Mouse (Mus musculus): ENCODE data around the gene Fat2. TPM values are rescaled to one million over a fixed set of nuclear protein-coding genes. Genes with fewer than 3 reads are reported as not detected.

Fat2 gene
- polyA plus RNA-seq, 1 experiment from 2014 or later, result 0.05 TPM

DNA sequence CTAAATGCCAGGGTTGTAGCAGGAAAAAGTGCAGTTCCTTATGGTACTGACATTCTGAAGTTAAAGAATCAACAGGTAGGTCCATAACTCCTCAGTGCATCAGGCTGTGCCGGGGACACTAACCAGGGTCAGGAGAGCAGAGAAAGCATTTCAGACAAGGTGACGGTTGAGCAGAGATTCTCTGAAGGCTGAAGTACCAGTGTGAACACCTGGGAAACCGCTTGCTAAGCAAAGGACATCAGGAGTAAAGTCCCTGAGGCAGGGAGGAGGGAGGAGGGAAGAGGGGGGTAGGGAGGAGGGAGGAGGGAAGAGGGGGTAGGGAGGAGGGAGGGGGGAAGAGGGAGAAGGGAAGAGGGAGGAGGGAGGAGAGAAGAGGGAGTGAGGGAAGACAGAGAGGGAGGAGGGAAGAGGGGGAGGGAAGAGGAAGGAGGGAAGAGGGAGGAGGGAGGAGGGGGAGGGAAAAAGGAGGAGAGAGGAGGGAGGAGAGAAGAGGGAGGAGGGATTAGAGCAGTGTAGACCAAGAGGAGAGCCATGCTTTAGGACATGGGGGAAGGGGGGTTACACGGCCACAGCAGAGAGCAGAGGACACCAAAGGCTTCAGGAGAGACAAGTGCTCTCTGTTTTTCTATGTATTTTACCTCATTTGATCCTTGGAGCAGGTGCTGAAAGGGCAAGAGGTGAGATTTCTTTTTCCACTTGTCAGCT is 32.2 kb upstream of the Fat2 start:
- H3K36me3 ChIP-seq (ENCODE audit: control insufficient read depth, insufficient read depth, low read length), result no peaks in the 10 kb centered on the region
- no peak for DNase-seq (ENCODE audit: low spot score)
- no peak overlapping the region for H3K27ac ChIP-seq (ENCODE audit: low read depth, low read length)
- no peak overlapping the region for H3K9ac ChIP-seq (ENCODE audit: low read length)
- 75% methylated on average over 4 of the region's 4 CpGs for WGBS
- H3K9me3 ChIP-seq (ENCODE audit: control insufficient read depth, low read length), result no peaks in the 10 kb centered on the region
- no peaks in the 10 kb centered on the region for H3K27me3 ChIP-seq (ENCODE audit: control insufficient read depth, insufficient read depth, low read length)
- H3K4me2 ChIP-seq (ENCODE audit: low read depth), result no peak overlapping the region
- no peaks in the 10 kb centered on the region for H3K4me1 ChIP-seq (ENCODE audit: control insufficient read depth, insufficient read depth, low read length)
- no peak for ATAC-seq (ENCODE audit: insufficient read depth, low FRiP score, low TSS enrichment)
- no peak overlapping the region for H3K4me3 ChIP-seq (ENCODE audit: low read depth, low read length)

DNA sequence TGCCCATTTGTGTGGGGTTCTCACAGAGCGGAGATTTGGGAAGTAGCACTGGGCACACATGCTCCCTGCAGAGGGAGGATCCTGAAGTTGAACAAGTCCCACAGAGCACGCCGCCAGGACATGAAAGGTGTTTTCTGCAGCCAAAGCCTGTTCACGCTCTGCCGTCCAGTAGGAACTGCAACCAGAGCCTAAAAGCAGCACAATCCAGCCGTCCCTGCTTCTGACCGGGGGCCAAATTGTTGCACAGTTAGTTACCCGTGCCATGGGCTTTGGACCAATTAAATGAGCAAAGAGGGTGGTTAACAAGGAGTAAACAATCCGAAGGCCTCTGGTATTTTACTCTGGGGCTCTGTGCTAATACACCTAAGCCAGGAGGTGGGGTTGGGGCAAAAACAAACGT is 31.4 kb upstream of the Fat2 start:
- Histone ChIP-seq H3K9ac (ENCODE audit: low read length) (no peak overlapping the region), H3K4me3 (ENCODE audit: low read depth, low read length) (no peak overlapping the region), H3K9me3 (ENCODE audit: control insufficient read depth, low read length) (no peaks in the 10 kb centered on the region), H3K27ac (ENCODE audit: low read depth, low read length) (no peak overlapping the region), H3K4me2 (ENCODE audit: low read depth) (no peak overlapping the region), H3K27me3 (ENCODE audit: control insufficient read depth, insufficient read depth, low read length) (no peaks in the 10 kb centered on the region), H3K36me3 (ENCODE audit: control insufficient read depth, insufficient read depth, low read length) (no peaks in the 10 kb centered on the region), H3K4me1 (ENCODE audit: control insufficient read depth, insufficient read depth, low read length) (no peaks in the 10 kb centered on the region)
- no peak for ATAC-seq (ENCODE audit: insufficient read depth, low FRiP score, low TSS enrichment)
- WGBS, result 79% methylated on average over 10 of the region's 10 CpGs
- no peak for DNase-seq (ENCODE audit: low spot score)

DNA sequence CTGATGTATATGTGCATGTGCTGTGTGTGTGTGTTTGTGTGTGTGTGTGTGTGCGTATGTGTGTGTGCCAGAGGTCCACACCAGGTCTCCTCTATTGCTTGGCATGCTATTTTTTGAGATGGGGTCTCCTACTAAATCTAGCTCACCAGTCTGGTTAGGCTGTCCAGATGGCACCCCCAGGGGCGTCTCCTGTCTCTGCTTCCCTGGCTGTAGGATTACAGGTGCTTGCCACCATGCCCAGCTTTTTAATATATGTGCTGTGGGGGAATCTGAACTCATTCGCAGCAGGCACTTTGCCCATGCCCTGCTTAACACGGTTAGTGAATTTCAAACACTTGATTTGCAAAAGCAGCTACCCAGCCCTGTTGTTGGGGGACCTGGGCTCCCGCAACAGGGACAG is 29.5 kb upstream of the Fat2 start:
- 85% methylated on average over 5 of the region's 5 CpGs for WGBS
- no peak for DNase-seq (ENCODE audit: low spot score)

DNA sequence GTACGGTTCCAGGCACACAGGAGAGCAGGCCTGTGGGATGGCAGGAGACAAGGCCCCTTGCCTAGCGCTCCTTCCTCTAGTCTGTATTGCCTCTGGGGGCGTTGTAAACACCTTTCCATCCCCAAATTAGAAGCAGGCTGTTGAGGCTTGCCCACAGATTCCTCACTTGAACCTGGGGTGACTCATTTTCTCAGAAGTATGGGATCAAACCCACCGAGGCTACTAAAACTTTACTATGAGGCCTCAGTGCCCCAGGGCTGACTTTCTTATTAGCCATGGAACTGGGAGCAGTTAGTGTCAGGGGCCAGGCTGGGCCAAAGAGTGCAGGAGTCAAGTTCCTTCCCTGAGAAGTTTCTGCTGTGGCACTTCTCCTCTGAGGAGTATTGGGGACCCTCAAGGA is 28.9 kb upstream of the Fat2 start:
- H3K4me3 ChIP-seq (ENCODE audit: low read depth, low read length), result no peak overlapping the region
- H3K4me1 ChIP-seq (ENCODE audit: control insufficient read depth, insufficient read depth, low read length), result no peaks in the 10 kb centered on the region
- no peak for DNase-seq (ENCODE audit: low spot score)
- H3K36me3 ChIP-seq (ENCODE audit: control insufficient read depth, insufficient read depth, low read length), result no peaks in the 10 kb centered on the region
- WGBS, result 57% methylated on average over 4 of the region's 4 CpGs
- H3K27ac ChIP-seq (ENCODE audit: low read depth, low read length), result no peak overlapping the region
- H3K4me2 ChIP-seq (ENCODE audit: low read depth), result no peak overlapping the region
- no peaks in the 10 kb centered on the region for H3K9me3 ChIP-seq (ENCODE audit: control insufficient read depth, low read length)
- no peak for ATAC-seq (ENCODE audit: insufficient read depth, low FRiP score, low TSS enrichment)
- no peaks in the 10 kb centered on the region for H3K27me3 ChIP-seq (ENCODE audit: control insufficient read depth, insufficient read depth, low read length)
- H3K9ac ChIP-seq (ENCODE audit: low read length), result no peak overlapping the region

More for the DNA sequence above, 29.5 kb upstream of the Fat2 start:
- H3K9me3 ChIP-seq (ENCODE audit: control insufficient read depth, low read length), result no peaks in the 10 kb centered on the region
- ATAC-seq (ENCODE audit: insufficient read depth, low FRiP score, low TSS enrichment), result no peak
- no peaks in the 10 kb centered on the region for H3K4me1 ChIP-seq (ENCODE audit: control insufficient read depth, insufficient read depth, low read length)
- no peak overlapping the region for H3K27ac ChIP-seq (ENCODE audit: low read depth, low read length)
- H3K4me3 ChIP-seq (ENCODE audit: low read depth, low read length), result no peak overlapping the region
- H3K9ac ChIP-seq (ENCODE audit: low read length), result no peak overlapping the region
- no peak overlapping the region for H3K4me2 ChIP-seq (ENCODE audit: low read depth)
- H3K27me3 ChIP-seq (ENCODE audit: control insufficient read depth, insufficient read depth, low read length), result no peaks in the 10 kb centered on the region
- no peaks in the 10 kb centered on the region for H3K36me3 ChIP-seq (ENCODE audit: control insufficient read depth, insufficient read depth, low read length)

DNA sequence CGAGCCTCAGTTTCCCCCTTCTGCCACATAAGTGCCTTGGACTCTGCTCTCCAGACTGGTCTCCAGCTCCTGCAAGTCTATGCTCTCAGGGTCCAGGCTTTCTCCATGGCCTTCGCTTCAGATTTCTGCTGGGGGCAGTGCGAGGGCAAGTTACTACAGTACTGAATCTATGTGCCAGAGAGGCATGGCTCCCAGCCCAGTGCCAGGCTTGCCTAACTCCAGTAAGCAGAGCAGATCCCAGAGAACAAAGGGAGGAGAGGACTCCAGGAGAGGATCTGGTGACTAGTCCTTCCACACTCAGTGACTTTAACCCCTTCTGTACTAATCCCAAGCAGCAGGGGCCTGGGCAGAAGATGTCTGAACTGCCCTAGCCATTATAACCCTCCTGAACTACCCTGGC is 28.3 kb upstream of the Fat2 start:
- DNase-seq (ENCODE audit: low spot score) (no peak), ATAC-seq (ENCODE audit: insufficient read depth, low FRiP score, low TSS enrichment) (no peak)
- no peaks in the 10 kb centered on the region for H3K4me1 ChIP-seq (ENCODE audit: control insufficient read depth, insufficient read depth, low read length)
- H3K9ac ChIP-seq (ENCODE audit: low read length), result no peak overlapping the region
- no peaks in the 10 kb centered on the region for H3K27me3 ChIP-seq (ENCODE audit: control insufficient read depth, insufficient read depth, low read length)
- H3K36me3 ChIP-seq (ENCODE audit: control insufficient read depth, insufficient read depth, low read length), result no peaks in the 10 kb centered on the region
- no peak overlapping the region for H3K4me3 ChIP-seq (ENCODE audit: low read depth, low read length)
- no peak overlapping the region for H3K4me2 ChIP-seq (ENCODE audit: low read depth)
- no peaks in the 10 kb centered on the region for H3K9me3 ChIP-seq (ENCODE audit: control insufficient read depth, low read length)
- 85% methylated on average over 3 of the region's 3 CpGs for WGBS
- H3K27ac ChIP-seq (ENCODE audit: low read depth, low read length), result no peak overlapping the region

DNA sequence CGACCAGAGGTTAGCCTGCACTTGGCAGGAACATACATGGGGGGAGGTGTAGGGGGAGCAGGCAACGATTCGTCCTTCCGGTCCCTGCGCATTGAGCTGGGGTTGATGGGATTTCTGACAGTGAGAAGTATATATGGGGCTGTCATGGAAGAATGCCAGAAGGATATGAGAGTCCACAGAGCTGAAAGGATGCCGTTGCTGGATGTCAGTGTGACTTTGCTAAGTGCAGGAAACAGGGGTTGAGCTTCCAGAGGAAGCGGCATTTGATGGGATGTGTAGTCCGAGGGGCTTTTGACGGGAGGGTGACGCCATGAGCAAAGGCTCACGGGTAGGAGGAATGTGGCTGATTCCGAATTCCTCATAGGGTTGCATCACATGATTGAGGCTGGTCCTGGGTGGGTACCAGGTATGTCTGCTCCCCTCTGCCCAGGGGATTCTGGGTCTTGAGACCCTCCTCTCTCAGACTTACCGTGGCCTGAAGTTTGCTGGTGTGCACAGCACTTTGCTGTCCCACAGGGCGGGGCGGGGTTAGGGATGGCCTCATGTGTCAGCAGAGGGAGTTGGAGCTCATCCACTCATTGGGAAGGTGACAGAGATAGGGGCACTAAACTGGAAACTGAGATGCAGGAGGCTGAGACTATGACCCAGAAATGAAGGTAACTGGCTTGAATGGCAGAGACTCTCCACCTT is 21.9 kb upstream of the Fat2 start:
- 82% methylated on average over 15 of the region's 15 CpGs for WGBS
- H3K27ac ChIP-seq (ENCODE audit: low read depth, low read length), result no peak overlapping the region
- DNase-seq (ENCODE audit: low spot score), result no peak
- H3K36me3 ChIP-seq (ENCODE audit: control insufficient read depth, insufficient read depth, low read length), result no peaks in the 10 kb centered on the region
- no peaks in the 10 kb centered on the region for H3K4me1 ChIP-seq (ENCODE audit: control insufficient read depth, insufficient read depth, low read length)
- no peaks in the 10 kb centered on the region for H3K27me3 ChIP-seq (ENCODE audit: control insufficient read depth, insufficient read depth, low read length)
- H3K9me3 ChIP-seq (ENCODE audit: control insufficient read depth, low read length), result no peaks in the 10 kb centered on the region
- H3K9ac ChIP-seq (ENCODE audit: low read length), result no peak overlapping the region
- H3K4me2 ChIP-seq (ENCODE audit: low read depth), result no peak overlapping the region
- ATAC-seq (ENCODE audit: insufficient read depth, low FRiP score, low TSS enrichment), result no peak
- H3K4me3 ChIP-seq (ENCODE audit: low read depth, low read length), result no peak overlapping the region

DNA sequence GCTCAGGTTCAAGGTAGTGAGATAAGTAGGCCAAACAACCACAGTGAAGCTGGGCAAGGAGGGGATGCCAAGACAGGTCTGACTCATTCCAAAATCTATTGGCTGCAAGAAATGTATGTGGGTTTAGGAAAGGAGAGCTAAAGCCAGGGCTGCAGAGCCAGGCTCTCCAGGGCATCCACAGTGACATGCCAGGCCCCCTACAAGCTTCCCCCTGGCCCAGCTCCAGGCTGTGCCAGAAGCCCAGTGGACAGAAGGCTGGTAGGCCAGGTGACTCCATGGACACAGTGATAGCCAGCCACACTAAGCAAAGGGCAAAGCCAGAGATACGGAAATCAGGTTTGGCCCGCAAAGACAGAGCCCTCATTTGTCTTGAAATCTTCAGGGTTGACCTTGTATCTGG is 20.5 kb upstream of the Fat2 start:
- Histone ChIP-seq H3K36me3 (ENCODE audit: control insufficient read depth, insufficient read depth, low read length) (no peaks in the 10 kb centered on the region), H3K4me1 (ENCODE audit: control insufficient read depth, insufficient read depth, low read length) (no peaks in the 10 kb centered on the region), H3K9me3 (ENCODE audit: control insufficient read depth, low read length) (no peaks in the 10 kb centered on the region), H3K4me2 (ENCODE audit: low read depth) (no peak overlapping the region), H3K4me3 (ENCODE audit: low read depth, low read length) (no peak overlapping the region), H3K27me3 (ENCODE audit: control insufficient read depth, insufficient read depth, low read length) (no peaks in the 10 kb centered on the region), H3K27ac (ENCODE audit: low read depth, low read length) (no peak overlapping the region), H3K9ac (ENCODE audit: low read length) (no peak overlapping the region)
- DNase-seq (ENCODE audit: low spot score), result no peak
- no peak for ATAC-seq (ENCODE audit: insufficient read depth, low FRiP score, low TSS enrichment)
- 90% methylated on average over 2 of the region's 2 CpGs for WGBS

DNA sequence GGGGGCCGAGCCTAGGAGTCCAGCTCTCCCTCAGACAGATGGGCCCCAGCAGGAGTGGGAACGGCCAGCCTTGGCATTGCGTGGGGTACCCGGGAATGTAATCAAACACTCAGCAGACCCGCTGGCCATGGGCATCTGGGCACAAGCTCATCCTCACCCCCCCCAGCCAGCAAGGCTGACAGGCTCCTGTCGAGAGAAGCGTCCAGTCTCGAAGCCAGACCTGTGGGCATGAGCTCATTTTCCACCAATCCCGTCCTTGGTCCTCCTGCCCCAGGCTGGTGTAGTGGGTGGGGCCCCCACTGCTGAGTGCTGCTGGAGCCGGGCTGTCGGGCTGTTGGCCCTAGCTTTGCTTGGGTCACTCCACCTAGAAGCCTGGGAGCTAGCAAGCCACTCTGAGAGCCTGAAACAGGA is 5.6 kb upstream of the Fat2 start:
- Histone ChIP-seq H3K27me3 (ENCODE audit: control insufficient read depth, insufficient read depth, low read length) (no peaks in the 10 kb centered on the region), H3K4me2 (ENCODE audit: low read depth) (no peak overlapping the region), H3K36me3 (ENCODE audit: control insufficient read depth, insufficient read depth, low read length) (no peaks in the 10 kb centered on the region), H3K9ac (ENCODE audit: low read length) (no peak overlapping the region), H3K27ac (ENCODE audit: low read depth, low read length) (no peak overlapping the region), H3K9me3 (ENCODE audit: control insufficient read depth, low read length) (no peaks in the 10 kb centered on the region), H3K4me1 (ENCODE audit: control insufficient read depth, insufficient read depth, low read length) (no peaks in the 10 kb centered on the region), H3K4me3 (ENCODE audit: low read depth, low read length) (no peak overlapping the region)
- no peak for ATAC-seq (ENCODE audit: insufficient read depth, low FRiP score, low TSS enrichment)
- WGBS, result 83% methylated on average over 11 of the region's 11 CpGs
- no peak for DNase-seq (ENCODE audit: low spot score)

DNA sequence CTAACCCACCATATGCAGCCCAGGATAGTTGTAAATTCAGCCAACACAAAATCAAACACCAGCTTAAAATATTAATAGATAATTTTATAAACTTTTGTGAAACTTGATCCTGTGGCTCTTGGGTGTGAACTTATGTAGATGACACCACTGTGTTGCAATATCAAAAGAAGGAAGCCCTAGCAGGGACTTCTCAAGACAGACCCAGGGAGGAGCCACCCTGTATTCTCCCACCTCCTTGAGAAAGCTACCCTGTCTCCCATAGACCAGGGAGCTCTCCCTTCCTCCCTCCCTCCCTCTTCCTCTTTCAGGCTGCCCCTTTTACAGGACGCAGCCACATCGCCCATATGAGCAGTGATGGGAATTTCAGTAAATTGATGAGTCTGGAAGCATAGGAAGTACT is 4.4 kb upstream of the Fat2 start:
- Histone ChIP-seq H3K9me3 (ENCODE audit: control insufficient read depth, low read length) (no peaks in the 10 kb centered on the region), H3K4me1 (ENCODE audit: control insufficient read depth, insufficient read depth, low read length) (no peaks in the 10 kb centered on the region), H3K4me2 (ENCODE audit: low read depth) (no peak overlapping the region), H3K9ac (ENCODE audit: low read length) (no peak overlapping the region), H3K36me3 (ENCODE audit: control insufficient read depth, insufficient read depth, low read length) (no peaks in the 10 kb centered on the region), H3K4me3 (ENCODE audit: low read depth, low read length) (no peak overlapping the region), H3K27me3 (ENCODE audit: control insufficient read depth, insufficient read depth, low read length) (no peaks in the 10 kb centered on the region), H3K27ac (ENCODE audit: low read depth, low read length) (no peak overlapping the region)
- 79% methylated on average over 2 of the region's 2 CpGs for WGBS
- DNase-seq (ENCODE audit: low spot score), result no peak
- ATAC-seq (ENCODE audit: insufficient read depth, low FRiP score, low TSS enrichment), result no peak

Measured in neural tube, embryonic 11.5 days (tissue).